Mouse (Mus musculus) bone marrow macrophage, adult 2 months (primary cell): Measurements from ENCODE around the gene Angel1. TPM values are rescaled to one million over a fixed set of nuclear protein-coding genes. Genes with fewer than 3 reads are reported as not detected.

Source experiments
- H3K27ac ChIP-seq: 2 replicates; pipeline ENCODE4 v1.5.1; 2012; ENCODE audit warnings: low read depth, low read length; ENCODE audit not compliant: insufficient read depth
- H3K4me1 ChIP-seq: 2 replicates; pipeline ENCODE4 v1.6.1; 2012; ENCODE audit warnings: low read length; ENCODE audit not compliant: control insufficient read depth, insufficient read depth
- H3K4me3 ChIP-seq: 2 replicates; pipeline ENCODE4 v1.5.1; 2012; ENCODE audit warnings: mild to moderate bottlenecking, low read length, moderate library complexity; ENCODE audit not compliant: insufficient read depth
- CTCF ChIP-seq: IDR thresholded peaks from 2 replicates; pipeline ENCODE4 v1.5.1; 2012; ENCODE audit warnings: low read depth, mild to moderate bottlenecking, low read length, moderate library complexity
- POLR2A ChIP-seq: IDR thresholded peaks from 2 replicates; pipeline ENCODE4 v1.6.1; 2012; ENCODE audit warnings: mild to moderate bottlenecking, low read depth, low read length, borderline replicate concordance
- polyA plus RNA-seq: library from polyadenylated mRNA; stranded (reverse); fragments of >200 nt; gene quantifications from 2 replicates; pipeline ENCODE4 v1.2.4, GENCODE M21; 2012; ENCODE audit not compliant: missing spikeins, insufficient read depth, insufficient read length

Angel1 gene
- 2.8 and 3.3 TPM in 2 replicates for polyA plus RNA-seq

GRCm38 (mm10) chr12:86726120-86726640 is at the start of gene Angel1:
Angel1 (minus strand) TSS chr12:86726460.
- H3K27ac ChIP-seq = no peak within 1 kb of the TSS
- H3K4me3 ChIP-seq = peak within 1 kb of the TSS; percentile 79
- no peaks in the 10 kb centered on the region for H3K4me1 ChIP-seq
- TF ChIP-seq POLR2A = no peak
- TF ChIP-seq CTCF = no peak

DNA sequence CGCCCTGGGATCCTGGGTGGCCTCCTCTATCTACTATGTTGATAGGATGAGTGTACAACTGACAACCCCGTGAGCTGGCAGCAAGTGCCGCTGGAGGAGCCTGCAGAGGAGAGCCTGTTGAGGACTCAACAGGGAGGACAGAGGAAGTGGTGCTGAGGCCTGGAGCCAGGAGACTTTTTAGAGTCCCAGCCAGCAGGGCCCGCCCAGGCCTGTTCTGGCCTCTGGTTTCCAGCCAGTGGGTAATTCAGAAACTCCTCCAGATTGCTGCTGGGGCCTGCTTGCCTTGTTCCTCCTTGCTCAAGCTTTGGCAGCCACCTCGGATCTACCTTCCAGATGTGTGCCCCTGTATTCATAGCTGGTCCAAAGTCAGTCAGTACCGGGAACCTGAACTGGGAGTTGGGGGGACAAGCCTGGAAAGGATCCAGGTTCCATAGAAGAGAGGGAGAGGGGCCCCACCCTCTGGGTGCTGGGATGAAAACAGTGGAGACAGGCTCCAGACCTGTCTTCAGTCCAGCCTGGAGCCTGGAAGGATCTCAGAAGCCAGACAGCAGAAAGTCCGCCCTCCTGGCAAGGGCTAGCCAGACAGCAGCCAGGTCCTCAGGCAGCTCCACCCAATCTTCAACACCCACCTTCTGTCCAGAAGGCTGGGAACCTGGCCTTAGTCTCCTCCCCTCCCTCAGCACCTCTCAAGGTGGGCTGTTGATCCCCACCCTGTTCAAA is 49.5 kb upstream of the Angel1 start:
- H3K4me3 ChIP-seq = no peak overlapping the region
- H3K27ac ChIP-seq = no peak overlapping the region
- no peak for TF ChIP-seq POLR2A
- TF ChIP-seq CTCF = no peak
- 0 out of 2 replicates have a peak, but pooled peaks cover 2% of the 10 kb centered on the region for H3K4me1 ChIP-seq

- Histone ChIP-seq H3K4me1 (0 out of 2 replicates have a peak, but pooled peaks cover 2% of the 10 kb centered on the region), H3K4me3 (no peak overlapping the region), H3K27ac (no peak overlapping the region)
- TF ChIP-seq POLR2A = no peak
- no peak for TF ChIP-seq CTCF
Measured at GRCm38 (mm10) chr12:86772551-86772950, 46.3 kb upstream of the Angel1 start.

DNA sequence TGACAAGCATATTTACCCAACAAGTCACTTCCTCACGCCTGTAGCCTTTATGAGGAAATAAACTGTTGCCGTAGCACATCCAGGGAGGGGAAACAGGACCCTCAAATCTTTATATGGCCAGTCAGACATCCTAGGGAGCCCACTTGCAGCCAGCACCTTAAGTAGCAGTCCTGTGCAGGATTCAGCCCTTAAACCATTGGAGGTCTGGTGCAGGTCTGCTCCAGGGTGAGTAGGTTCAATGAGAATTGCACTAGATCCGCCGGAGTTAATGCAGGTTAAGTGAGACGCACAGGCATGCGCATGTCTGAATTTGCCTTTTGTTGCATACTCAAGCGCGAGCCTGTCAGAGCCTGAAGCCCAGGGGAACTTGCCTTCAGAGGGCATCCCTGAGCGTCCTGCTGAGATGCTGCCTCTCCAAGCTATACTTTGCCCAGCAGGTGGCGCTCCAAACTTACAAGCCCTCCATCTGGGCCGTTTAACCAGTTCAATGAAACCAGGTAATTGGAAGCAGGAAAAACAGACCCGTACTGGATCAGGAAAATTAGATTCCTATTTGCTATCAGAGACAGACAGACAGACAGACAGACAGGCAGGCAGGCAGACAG is 45.7 kb upstream of the Angel1 start:
- Histone ChIP-seq H3K4me3 (no peak overlapping the region), H3K4me1 (0 out of 2 replicates have a peak, but pooled peaks cover 2% of the 10 kb centered on the region), H3K27ac (no peak overlapping the region)
- TF ChIP-seq CTCF = peak; percentile 69
- TF ChIP-seq POLR2A = no peak

- Histone ChIP-seq H3K4me1 (0 out of 2 replicates have a peak, but pooled peaks cover 2% of the 10 kb centered on the region), H3K27ac (no peak overlapping the region), H3K4me3 (no peak overlapping the region)
- TF ChIP-seq POLR2A (no peak), CTCF (no peak)
Measured at GRCm38 (mm10) chr12:86770927-86771326, 44.7 kb upstream of the Angel1 start.

- Histone ChIP-seq H3K4me3 (no peak overlapping the region), H3K4me1 (no peaks in the 10 kb centered on the region), H3K27ac (no peak overlapping the region)
- TF ChIP-seq POLR2A = no peak
Measured at GRCm38 (mm10) chr12:86770261-86770670, 44.0 kb upstream of the Angel1 start.

GRCm38 (mm10) chr12:86769819-86770218 is 43.6 kb upstream of the Angel1 start:
- no peak for TF ChIP-seq POLR2A
- no peak for TF ChIP-seq CTCF
- H3K27ac ChIP-seq = no peak overlapping the region
- no peaks in the 10 kb centered on the region for H3K4me1 ChIP-seq
- H3K4me3 ChIP-seq = no peak overlapping the region

- TF ChIP-seq CTCF (peak; percentile 72), POLR2A (no peak)
- no peaks in the 10 kb centered on the region; the same call in 1 of the 2 replicates for H3K4me1 ChIP-seq
- H3K4me3 ChIP-seq = no peak overlapping the region
- H3K27ac ChIP-seq = no peak overlapping the region
Measured at GRCm38 (mm10) chr12:86768986-86769580, 42.8 kb upstream of the Angel1 start.

DNA sequence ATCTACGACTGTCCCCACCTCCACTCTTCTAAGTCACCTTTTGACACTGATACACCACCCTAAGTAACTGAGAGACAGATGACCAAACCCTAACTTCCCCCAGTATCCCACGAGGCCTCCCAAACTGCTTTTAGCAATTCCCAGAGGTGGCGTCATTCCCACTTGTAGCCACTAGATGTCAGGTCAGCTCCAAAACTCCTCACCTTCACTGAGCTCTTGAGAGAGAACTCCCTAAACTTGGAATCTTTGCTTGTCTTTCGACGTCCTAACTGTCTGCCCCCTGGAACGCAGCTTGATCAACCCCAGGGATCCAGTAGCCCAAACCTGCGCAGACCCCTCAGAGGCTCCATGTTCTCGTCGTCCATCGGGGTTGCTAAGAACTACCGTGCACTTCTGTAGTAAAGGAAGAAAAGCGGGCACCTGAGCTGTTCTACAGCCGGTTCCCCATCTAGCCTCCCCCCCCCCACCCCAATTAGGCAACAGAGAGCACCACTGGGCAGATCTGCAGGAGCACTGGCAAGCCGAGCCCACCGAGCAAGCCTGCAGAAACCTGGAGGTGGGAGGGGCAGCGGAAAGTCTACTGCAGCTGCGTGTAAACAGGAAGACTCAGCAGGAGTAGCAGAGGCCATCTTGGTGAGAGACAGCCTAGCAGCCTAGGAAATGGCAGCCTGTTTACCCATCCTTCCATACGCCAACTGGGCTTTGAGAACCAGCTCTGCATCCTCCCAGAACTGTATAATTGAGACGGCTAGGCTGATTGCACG is 41.8 kb upstream of the Angel1 start:
- no peaks in the 10 kb centered on the region; the same call in 1 of the 2 replicates for H3K4me1 ChIP-seq
- H3K4me3 ChIP-seq = no peak overlapping the region
- H3K27ac ChIP-seq = no peak overlapping the region
- peak; percentile 59 for TF ChIP-seq CTCF
- TF ChIP-seq POLR2A = no peak
